Mouse (Mus musculus) lung, adult 18-20 months (tissue): ENCODE measurements around the gene Nf2.

Experiments used
- DNase-seq, 2 experiments: peaks; one replicate each; pipeline ENCODE4 v3.0.0; 2022; ENCODE audit warnings: mixed read lengths in 2 of 2

The Nf2 gene

DNA sequence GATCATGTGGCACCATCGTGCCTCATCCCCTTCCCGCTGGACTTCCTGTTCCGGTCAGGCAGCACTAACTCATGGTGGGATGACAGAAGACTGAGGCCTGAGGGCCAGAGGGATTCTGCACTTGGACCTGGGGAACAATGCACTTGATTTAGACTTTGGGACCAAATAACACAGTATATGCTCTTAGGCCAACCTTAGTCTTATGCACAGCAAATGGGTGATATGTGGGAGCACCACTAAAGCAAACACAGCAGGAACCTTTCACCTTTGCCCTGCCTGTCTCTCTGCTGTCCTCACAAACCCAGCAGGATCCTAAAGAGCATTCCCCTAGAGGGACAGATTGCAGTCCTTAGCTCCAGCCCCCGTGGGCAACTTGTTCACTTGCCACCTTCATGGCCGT, 108.6 kb downstream of the Nf2 start:
- no peak for DNase-seq

DNA sequence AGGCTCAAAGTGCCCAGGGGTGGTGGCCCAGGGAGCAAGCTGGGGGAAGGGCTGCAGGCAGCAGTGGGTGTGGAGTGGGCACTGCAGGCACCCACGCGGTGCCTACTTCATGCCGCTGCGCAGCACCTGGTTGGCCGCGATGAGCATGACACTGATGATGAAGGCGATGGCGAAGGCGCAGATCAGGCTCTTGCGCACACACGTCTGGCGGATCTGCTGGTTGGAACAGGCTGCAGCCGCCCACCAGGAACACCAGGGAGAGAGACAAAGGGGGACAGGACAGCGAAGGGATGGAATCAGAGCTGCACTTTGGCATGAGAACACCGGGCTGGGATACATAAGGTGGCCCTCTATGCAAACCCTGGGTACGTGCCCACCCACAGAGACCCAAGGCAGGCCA, 110.6 kb downstream of the Nf2 start:
- DNase-seq, result no peak

DNA sequence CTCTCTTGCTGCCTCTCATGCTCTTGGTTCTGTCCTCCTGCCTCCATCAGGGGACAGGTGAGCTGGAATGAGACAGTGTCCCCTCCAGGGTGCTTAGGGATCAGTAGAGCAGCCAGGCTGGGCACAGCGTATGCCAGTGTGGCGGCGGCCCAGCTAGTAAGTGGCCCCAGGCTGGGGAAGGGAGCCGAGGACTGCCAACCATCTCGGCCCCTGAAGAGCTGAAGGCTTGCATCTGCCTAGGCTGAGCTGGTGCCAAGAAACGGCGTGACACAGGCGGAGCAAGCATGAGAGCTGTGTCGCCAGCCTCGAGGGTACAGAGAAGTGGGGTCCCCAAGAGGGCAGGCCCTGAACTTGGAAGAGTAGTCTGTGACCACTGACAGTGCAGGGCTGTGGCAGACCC, 111.7 kb downstream of the Nf2 start:
- DNase-seq, result no peak

DNA sequence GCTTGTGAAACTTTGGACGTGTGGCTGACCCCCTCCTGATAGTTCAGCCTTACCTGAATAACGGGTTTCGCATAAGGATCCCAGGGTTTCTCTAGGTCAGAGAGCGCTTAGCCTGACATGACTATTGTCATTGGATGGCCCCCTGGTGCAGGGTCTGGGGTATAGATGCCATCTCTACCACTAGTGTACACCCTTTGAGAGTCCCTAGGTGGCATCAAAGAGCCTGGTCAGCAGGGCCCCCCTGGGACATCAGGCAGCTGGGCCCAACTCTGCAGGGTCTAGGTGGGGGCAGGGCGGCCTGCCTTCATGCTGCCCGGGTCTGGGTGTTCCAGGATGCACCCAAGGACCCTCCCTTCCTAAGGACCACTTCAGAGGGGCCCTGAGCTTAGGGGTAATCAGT, 113.0 kb downstream of the Nf2 start:
- no peak for DNase-seq

DNA sequence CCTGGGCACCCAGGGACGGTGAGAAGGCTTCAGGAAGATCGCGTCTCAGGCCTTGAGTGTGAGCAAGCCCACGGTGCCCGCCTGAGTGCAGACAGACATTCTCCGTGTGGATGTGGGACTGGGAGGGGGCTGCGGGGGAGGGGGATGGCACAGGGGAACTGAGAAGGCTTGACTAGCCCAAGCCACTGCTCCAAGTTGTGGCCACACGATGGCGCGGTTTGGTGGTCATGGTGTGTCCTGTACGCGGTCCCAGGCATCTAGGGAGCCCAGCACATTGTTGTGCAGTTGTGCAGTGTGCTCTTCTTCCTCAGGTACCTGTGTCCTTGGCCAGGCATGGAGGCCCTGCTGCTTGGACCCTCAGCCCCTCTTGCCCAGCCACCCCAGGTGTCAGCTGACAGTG, 115.2 kb downstream of the Nf2 start:
- DNase-seq, result no peak

DNA sequence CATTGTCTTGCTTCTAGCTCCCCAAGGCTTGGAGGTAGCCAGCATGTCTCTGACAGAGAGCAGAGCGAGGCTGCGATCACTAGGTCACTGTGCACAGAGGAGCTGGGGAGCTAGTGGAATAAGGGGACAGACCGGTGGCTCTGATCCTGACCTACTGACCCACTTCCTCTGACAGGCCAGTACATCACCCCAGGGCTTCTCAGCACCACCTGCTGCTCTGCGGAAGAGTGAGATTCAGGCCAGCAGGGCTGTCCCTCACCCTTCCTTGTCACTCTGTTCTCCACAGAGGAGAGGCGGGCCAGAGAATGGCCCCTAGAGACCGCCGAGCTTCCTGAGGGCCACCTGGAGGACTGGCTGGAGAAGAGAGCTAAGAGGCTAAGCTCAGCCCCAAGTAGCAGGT, 117.6 kb downstream of the Nf2 start:
- no peak for DNase-seq

DNA sequence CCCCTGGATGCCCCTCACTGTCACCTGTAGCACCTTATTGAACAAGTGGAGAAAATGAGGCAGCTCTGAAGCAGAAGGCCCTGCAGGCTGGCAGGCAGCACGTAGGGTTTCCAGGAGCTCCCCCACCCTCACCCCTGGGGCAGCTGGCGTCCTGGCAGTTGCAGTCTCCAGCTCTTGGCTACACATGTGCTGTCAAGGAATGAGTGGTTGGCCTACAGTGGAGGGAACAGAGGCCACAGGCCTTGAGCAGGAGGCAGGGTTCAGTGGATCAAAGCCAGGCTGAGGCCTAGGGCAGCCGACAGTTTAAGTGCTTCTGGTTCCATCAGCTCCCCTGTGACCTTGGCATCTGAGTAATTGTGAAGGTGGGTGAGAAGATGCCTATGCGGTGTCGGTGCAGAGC, 118.4 kb downstream of the Nf2 start:
- no peak for DNase-seq

DNA sequence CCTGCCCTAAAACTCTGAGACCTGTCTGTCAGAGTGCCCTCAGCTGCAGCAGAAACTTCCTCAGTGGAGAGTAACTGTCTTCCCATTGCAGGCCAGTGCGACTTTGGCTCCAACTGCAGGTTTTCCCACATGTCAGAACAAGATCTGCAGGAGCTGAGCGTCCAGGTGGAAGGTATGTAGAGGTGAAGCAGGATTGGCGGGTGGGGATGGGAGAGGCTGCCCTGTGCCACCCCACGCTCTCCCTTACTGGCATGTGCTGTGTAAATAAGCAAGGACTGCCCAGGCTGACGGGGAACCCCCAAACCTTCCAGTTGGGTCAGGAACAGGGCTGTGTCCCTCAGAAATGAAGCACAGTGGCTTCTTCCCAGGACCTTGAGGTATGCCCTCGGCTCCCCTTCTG, 119.2 kb downstream of the Nf2 start:
- peak; percentile 48 to 67 for DNase-seq

DNA sequence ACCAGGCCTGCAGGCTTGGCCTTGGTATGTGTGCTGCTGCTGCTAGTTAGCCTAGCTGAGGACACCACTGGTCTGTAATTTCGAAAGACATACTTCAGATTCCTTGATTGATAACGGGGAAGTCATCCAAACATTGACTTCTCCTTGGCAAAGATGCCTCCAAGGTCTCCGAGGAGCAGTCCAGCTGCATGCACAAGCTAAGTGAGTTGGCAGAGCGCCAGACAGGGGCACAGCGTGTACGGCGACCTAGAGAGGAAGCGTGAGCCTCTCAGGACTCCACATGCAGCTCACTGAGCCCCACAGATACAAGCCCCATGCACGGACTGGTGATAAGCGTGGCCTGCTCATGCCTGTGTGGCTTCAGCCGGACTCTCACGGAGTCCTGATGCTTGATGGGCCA, 119.7 kb downstream of the Nf2 start:
- peak; percentile 26 to 54 for DNase-seq

DNA sequence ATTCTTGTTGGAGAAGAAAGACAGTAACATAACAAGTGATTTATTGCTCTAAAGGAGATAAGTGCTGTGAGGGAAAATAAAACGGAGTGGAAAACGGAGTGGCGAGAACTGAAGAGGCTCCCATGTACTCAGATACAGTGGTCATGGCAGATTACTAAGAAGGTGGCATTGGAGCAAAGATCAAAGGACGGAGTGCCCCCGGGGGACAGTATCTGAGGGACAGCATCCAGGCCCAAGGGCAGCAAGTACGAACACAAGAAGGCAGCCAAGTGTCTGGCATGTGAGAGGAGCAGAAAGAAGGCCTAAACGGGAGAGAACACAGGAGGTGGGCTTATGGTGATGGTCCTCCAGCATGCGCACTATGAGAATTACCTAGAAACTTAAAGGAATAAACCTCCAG, 127.6 kb downstream of the Nf2 start:
- DNase-seq, result no peak

DNA sequence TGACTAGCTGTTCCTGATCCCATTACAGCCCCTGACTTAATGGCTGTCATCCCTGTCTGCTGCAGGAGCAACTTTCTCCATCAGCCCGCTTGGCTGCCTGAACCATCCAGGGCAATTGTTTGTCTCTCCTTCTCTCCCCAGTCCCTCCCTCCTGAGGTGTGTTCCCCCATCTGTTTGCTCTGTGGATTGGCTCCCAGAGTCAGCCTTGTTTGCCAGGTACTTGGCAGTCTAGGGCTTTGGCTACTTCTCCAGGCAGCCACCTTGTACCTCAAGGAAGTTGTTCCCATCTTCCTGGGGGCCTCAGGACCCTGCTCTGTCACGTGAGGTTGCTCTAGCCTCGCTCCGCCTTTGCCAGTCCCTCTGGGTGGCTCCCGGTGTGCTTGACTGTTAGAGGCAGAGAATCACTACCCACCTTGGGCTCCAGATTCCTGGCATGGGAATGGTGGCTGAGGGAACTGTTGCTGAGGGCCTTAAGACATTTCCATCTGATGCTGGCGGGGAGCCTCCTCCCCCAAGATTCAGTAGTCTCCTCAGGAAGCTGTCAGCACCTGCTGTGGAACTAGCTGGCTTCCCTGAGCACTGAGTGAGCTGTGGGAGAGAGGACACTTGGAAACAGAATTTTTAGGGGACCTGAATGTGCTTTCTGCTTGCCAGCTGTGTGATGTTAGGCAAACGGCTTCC, 128.3 kb downstream of the Nf2 start:
- DNase-seq, result peak; percentile 70 to 78

DNA sequence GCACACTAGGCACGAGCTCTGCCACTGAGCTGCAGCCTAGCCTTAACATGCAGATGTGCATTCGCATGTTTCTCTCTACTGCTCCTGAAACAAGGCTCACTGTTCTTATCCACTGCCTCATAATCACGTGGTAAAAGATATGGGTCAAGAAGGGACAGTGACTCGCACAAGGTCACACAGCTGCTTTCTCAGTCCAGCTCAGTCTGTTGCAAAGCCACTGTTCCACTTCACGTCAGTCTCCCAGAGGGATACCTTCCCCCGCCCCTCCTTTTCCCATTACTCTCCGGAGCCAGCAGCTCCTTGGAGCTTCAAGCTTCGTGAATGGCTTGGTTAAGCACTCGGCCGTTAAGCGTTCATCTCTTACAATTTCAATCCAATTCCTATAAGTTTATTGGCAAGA, 128.9 kb downstream of the Nf2 start:
- DNase-seq, result no peak

DNA sequence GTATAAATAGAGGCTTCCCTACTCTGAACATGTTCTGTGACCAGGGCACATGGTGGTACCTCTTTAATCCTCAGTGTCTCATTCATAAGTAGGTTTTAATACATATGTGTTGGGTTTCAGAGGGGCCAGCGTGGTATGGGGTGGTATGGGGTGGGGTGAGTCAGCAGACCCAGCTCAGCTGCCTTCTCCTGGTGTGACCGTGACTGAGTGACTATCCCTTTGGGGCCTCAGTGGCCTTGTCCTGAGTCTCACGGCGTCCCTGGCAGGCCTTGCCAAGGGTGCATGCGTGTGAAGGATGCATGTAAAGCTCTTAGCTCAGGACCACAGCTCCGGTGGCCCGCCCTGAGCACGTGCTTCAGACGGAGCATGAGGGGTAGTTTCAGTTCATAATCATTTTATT, 129.4 kb downstream of the Nf2 start:
- DNase-seq, result no peak

DNA sequence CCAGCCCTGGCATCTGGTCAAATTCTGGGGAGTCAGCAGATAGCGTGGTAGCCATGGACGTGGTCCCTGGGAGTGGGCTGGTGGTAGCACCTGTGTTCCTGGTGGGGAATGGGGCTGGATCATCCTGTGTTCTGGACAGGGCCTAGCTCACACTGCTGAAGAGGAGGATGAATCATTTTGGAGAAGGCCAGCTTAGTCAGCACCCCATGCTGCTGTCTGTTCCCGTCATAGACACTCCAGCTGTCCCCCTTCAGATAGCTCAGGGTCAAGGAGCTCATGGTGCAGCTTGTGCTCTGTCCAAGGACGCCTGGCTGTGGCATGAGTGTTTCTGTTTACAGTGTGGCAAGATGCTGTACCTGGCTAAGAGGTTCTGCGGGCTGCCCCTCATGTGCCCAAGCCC, 130.8 kb downstream of the Nf2 start:
- no peak for DNase-seq

DNA sequence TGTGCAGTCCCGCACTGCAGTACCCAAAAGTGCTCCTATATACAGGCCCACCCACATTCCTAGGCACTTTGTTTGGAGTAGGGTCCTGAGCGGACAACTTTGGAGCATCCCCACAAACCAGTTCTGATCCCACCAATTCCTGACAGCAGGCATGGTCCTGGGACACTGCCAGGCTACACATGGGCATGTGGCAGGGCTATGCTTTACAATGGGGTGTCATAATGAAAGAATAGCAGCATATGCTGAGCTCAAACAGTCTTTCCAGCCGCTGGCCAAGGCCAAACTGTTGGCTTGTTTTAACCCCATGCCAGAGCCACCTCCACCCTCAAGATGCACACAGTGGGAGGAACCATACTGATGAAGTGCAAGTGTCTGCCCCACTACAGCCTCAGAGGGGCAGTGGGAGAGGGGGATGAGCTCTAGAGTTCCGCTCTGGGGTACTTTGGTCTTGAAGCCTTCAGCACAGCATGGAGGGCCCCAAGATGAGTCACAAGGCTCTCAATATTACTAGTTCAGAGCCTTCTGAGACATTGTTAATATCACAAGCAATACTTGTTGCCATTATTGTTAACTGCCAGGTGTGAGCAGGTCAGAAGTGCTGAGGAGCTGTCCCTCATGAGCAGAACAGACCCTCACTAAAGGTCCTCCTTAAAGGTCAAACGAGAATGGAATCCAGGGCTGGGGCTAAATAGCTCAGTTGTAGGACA, 132.7 kb downstream of the Nf2 start:
- no peak for DNase-seq
